Mouse (Mus musculus) embryonic fibroblast, embryonic 13.5 days (primary cell): Measurements from ENCODE around the gene Babam2.

Source experiments
- CTCF ChIP-seq: IDR thresholded peaks from 2 replicates; pipeline ENCODE4 v1.5.1; 2011; ENCODE audit warnings: mild to moderate bottlenecking, control low read depth, low read length, moderate library complexity, borderline replicate concordance; ENCODE audit not compliant: insufficient read depth
- POLR2A ChIP-seq: IDR thresholded peaks from 2 replicates; pipeline ENCODE4 v1.6.1; 2011; ENCODE audit warnings: low read depth, mild to moderate bottlenecking, control low read depth, low read length, moderate library complexity

- TF ChIP-seq CTCF (no peak), POLR2A (no peak)
These were observed 363.0 kb downstream of the Babam2 start for GRCm38 (mm10) chr5:32060485-32060884.
